Mouse (Mus musculus) bone marrow, adult 2 months (tissue): ENCODE data around the gene Npr3. TPM values are rescaled to one million over a fixed set of nuclear protein-coding genes. Genes with fewer than 3 reads are reported as not detected.

Experiments used
- H3K27ac ChIP-seq: fragments of 200-500 bp; 2 replicates; pipeline ENCODE4 v1.5.1; 2012; ENCODE audit warnings: low read depth, mild to moderate bottlenecking, control low read depth, inconsistent platforms, low read length; ENCODE audit not compliant: control insufficient read depth, poor library complexity, insufficient read depth
- H3K4me1 ChIP-seq: fragments of 200-500 bp; 2 replicates; pipeline ENCODE4 v1.6.1; 2011; ENCODE audit warnings: low read length; ENCODE audit not compliant: control insufficient read depth, insufficient read depth
- H3K4me3 ChIP-seq: fragments of 200-500 bp; replicated peaks from 2 replicates; pipeline ENCODE3; 2011; ENCODE audit warnings: mild to moderate bottlenecking, low read depth, low read length, control low read depth; ENCODE audit not compliant: control insufficient read depth
- CTCF ChIP-seq: fragments of 200-500 bp; IDR thresholded peaks from 2 replicates; pipeline ENCODE4 v1.5.1; 2011; ENCODE audit warnings: low read length, control low read depth; ENCODE audit not compliant: control insufficient read depth, insufficient read depth
- POLR2A ChIP-seq: fragments of 200-500 bp; IDR thresholded peaks from 2 replicates; pipeline ENCODE4 v1.6.1; 2011; ENCODE audit warnings: low read depth, mild to moderate bottlenecking, control low read depth, low read length, borderline replicate concordance; ENCODE audit not compliant: control insufficient read depth
- WGBS: fragments of 180-500 bp; shearing (Covaris S2); methylation state at CpG from one replicate; pipeline ENCODE4 v1.1.7; 2018; 5-methylcytosine and 5-hydroxymethylcytosine counted together
- polyA plus RNA-seq: library from polyadenylated mRNA; stranded (reverse); fragments of >200 nt; gene quantifications from 2 replicates; pipeline ENCODE4 v1.2.4, GENCODE M21; 2011; ENCODE audit warnings: low replicate concordance; ENCODE audit not compliant: missing spikeins, insufficient read depth, insufficient read length

The Npr3 gene
- polyA plus RNA-seq, 1 experiment, result 0.45 TPM

GRCm38 (mm10) chr15:11863540-11863818 is 43.6 kb downstream of the Npr3 start:
- H3K4me3 ChIP-seq, result no peak overlapping the region
- 85% methylated on average over 6 of the region's 6 CpGs for WGBS
- H3K27ac ChIP-seq, result no peak overlapping the region
- TF ChIP-seq POLR2A (no peak), CTCF (no peak)
- no peaks in the 10 kb centered on the region for H3K4me1 ChIP-seq

GRCm38 (mm10) chr15:11862785-11863539 is 44.1 kb downstream of the Npr3 start:
- 82% methylated on average over 15 of the region's 15 CpGs for WGBS
- Histone ChIP-seq H3K27ac (no peak overlapping the region), H3K4me1 (no peaks in the 10 kb centered on the region), H3K4me3 (no peak overlapping the region)
- no peak for TF ChIP-seq CTCF
- TF ChIP-seq POLR2A, result no peak

- 85% methylated on average over 7 of the region's 7 CpGs for WGBS
- Histone ChIP-seq H3K4me3 (no peak overlapping the region), H3K27ac (no peak overlapping the region), H3K4me1 (no peaks in the 10 kb centered on the region)
- TF ChIP-seq POLR2A (no peak), CTCF (no peak)
These were observed 44.8 kb downstream of the Npr3 start for GRCm38 (mm10) chr15:11862253-11862652.

GRCm38 (mm10) chr15:11860259-11860658 is 46.8 kb downstream of the Npr3 start:
- H3K4me3 ChIP-seq, result no peak overlapping the region
- 63% methylated on average over 2 of the region's 2 CpGs for WGBS
- H3K4me1 ChIP-seq, result no peaks in the 10 kb centered on the region
- no peak overlapping the region for H3K27ac ChIP-seq
- TF ChIP-seq CTCF (no peak), POLR2A (no peak)

- no peak for TF ChIP-seq POLR2A
- TF ChIP-seq CTCF, result no peak
- Histone ChIP-seq H3K4me3 (no peak overlapping the region), H3K4me1 (no peaks in the 10 kb centered on the region), H3K27ac (no peak overlapping the region)
- WGBS, result 83% methylated on average over 3 of the region's 3 CpGs
These were observed 47.3 kb downstream of the Npr3 start for GRCm38 (mm10) chr15:11859829-11860228.

GRCm38 (mm10) chr15:11858411-11858810 is 48.7 kb downstream of the Npr3 start:
- H3K4me1 ChIP-seq, result no peaks in the 10 kb centered on the region
- TF ChIP-seq CTCF (no peak), POLR2A (no peak)
- no peak overlapping the region for H3K27ac ChIP-seq
- WGBS, result 85% methylated on average over 6 of the region's 6 CpGs
- H3K4me3 ChIP-seq, result no peak overlapping the region

GRCm38 (mm10) chr15:11845204-11846062 is 61.7 kb downstream of the Npr3 start:
- 58% methylated on average over 16 of the region's 16 CpGs for WGBS
- no peak overlapping the region for H3K27ac ChIP-seq
- TF ChIP-seq POLR2A, result no peak
- no peak for TF ChIP-seq CTCF
- H3K4me3 ChIP-seq, result no peak overlapping the region
- H3K4me1 ChIP-seq, result no peaks in the 10 kb centered on the region

GRCm38 (mm10) chr15:11844115-11844514 is 63.0 kb downstream of the Npr3 start:
- no peaks in the 10 kb centered on the region for H3K4me1 ChIP-seq
- no peak overlapping the region for H3K4me3 ChIP-seq
- no peak overlapping the region for H3K27ac ChIP-seq
- TF ChIP-seq POLR2A, result no peak
- TF ChIP-seq CTCF, result no peak
- 78% methylated on average over 6 of the region's 6 CpGs for WGBS
